Mouse (Mus musculus): Measurements from ENCODE around the gene Vangl1. TPM values are rescaled to one million over a fixed set of nuclear protein-coding genes. Genes with fewer than 3 reads are reported as not detected.
"Not testable (repeated sequence)": the region's sequence is repeated elsewhere in the genome, so short reads cannot be mapped to it uniquely, and the experiment has no call there.

The Vangl1 gene
- polyA plus RNA-seq, 1 experiment from 2014 or later, result 21.4 TPM

DNA sequence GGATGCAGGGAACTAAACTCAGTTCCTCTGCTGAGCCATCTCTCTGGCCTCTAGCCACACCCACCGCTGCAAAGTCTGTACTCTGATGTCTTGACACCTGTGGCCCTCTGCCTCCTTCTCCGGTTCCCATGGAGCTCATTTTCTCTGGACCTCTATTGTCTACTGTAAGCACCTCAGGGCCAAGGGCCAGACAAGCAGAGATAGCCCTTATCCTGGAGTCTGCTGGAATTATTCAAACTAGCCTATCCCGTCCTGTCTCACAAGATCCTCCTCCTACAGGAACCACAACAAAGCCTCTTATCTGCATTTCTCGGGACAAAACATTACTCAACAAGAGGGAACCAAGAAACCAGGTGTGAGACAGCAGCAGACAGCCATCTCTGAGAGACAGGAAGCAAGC, 9.8 kb upstream of the Vangl1 start:
- Histone ChIP-seq H3K4me2 (no peak overlapping the region), H3K27me3 (no peaks in the 10 kb centered on the region), H3K4me3 (no peak overlapping the region), H3K4me1 (no peaks in the 10 kb centered on the region), H3K27ac (no peak overlapping the region), H3K9ac (no peak overlapping the region), H3K9me3 (no peaks in the 10 kb centered on the region), H3K36me3 (no peaks in the 10 kb centered on the region)
- no peak for ATAC-seq (ENCODE audit: borderline replicate concordance, extremely low read depth, low FRiP score, low TSS enrichment)
- WGBS, result 43% methylated on average over 4 of the region's 4 CpGs

- Histone ChIP-seq H3K4me1 (no peaks in the 10 kb centered on the region), H3K4me3 (no peak overlapping the region), H3K27me3 (0 out of 2 replicates have a peak, but pooled peaks cover 3% of the 10 kb centered on the region), H3K9me3 (no peaks in the 10 kb centered on the region), H3K9ac (no peak overlapping the region), H3K36me3 (no peaks in the 10 kb centered on the region), H3K4me2 (no peak overlapping the region), H3K27ac (no peak overlapping the region)
- 44% methylated on average over 6 of the region's 6 CpGs for whole genome bisulfite sequencing
- no peak for ATAC-seq (ENCODE audit: borderline replicate concordance, extremely low read depth, low FRiP score, low TSS enrichment)
Observed at GRCm38 (mm10) chr3:102212896-102213295, 8.4 kb upstream of the Vangl1 start.

DNA sequence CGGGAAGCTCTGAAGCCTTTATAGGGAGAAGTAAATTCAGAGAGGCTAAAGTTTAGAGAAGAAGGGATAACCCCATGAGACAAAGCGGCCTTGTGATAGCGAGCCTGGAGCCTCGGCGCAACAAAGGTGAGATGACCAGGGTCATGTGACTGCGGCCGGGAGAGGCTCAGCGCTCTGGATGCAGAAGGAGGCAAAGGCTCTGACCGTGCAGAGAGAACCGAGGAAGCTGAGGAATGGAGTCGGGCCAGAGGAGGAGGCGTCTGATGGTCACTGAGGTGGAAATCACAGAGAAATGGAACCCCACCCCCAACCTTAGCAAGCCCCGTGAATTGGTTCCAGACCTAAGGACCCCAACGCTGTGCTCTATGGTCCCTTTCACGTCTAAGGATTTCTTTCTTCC, 7.8 kb upstream of the Vangl1 start:
- Histone ChIP-seq H3K27me3 (0 out of 2 replicates have a peak, but pooled peaks cover 3% of the 10 kb centered on the region), H3K9ac (no peak overlapping the region), H3K9me3 (no peaks in the 10 kb centered on the region), H3K27ac (no peak overlapping the region), H3K36me3 (no peaks in the 10 kb centered on the region), H3K4me1 (no peaks in the 10 kb centered on the region), H3K4me3 (no peak overlapping the region), H3K4me2 (no peak overlapping the region)
- ATAC-seq (ENCODE audit: borderline replicate concordance, extremely low read depth, low FRiP score, low TSS enrichment), result no peak
- WGBS, result 82% methylated on average over 15 of the region's 15 CpGs

GRCm38 (mm10) chr3:102211340-102211739, 6.8 kb upstream of the Vangl1 start:
- Histone ChIP-seq H3K27ac (no peak overlapping the region), H3K4me2 (no peak overlapping the region), H3K27me3 (peaks cover 9% of the 10 kb centered on the region), H3K4me3 (no peak overlapping the region), H3K4me1 (no peaks in the 10 kb centered on the region), H3K36me3 (no peaks in the 10 kb centered on the region), H3K9me3 (no peaks in the 10 kb centered on the region), H3K9ac (no peak overlapping the region)
- ATAC-seq (ENCODE audit: borderline replicate concordance, extremely low read depth, low FRiP score, low TSS enrichment), result no peak
- 84% methylated on average over 2 of the region's 2 CpGs for WGBS

DNA sequence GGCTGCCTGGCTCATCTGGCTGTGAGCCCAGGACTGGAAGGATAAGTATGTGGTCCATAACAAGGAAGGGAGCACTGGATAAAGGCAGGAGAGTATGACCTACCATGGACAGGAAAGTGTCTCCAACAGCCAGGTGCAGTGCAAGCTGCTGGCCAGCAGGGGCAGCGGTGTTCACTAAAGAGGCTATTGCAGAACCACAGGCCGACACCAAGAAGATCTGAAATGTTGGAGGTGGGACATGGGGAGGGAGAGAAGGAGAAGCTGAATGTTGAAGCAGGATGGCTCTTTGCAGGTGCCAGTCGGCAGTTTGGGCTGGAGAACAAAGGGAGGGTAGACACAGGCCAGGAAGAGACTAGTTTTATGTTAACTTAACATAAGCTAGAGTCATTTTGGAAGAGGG, 6.3 kb upstream of the Vangl1 start:
- Histone ChIP-seq H3K4me1 (no peaks in the 10 kb centered on the region), H3K4me3 (no peak overlapping the region), H3K9ac (no peak overlapping the region), H3K4me2 (no peak overlapping the region), H3K27me3 (peaks cover 15% of the 10 kb centered on the region), H3K36me3 (no peaks in the 10 kb centered on the region), H3K9me3 (no peaks in the 10 kb centered on the region), H3K27ac (no peak overlapping the region)
- no peak for ATAC-seq (ENCODE audit: borderline replicate concordance, extremely low read depth, low FRiP score, low TSS enrichment)
- 67% methylated on average over 3 of the region's 3 CpGs for WGBS

DNA sequence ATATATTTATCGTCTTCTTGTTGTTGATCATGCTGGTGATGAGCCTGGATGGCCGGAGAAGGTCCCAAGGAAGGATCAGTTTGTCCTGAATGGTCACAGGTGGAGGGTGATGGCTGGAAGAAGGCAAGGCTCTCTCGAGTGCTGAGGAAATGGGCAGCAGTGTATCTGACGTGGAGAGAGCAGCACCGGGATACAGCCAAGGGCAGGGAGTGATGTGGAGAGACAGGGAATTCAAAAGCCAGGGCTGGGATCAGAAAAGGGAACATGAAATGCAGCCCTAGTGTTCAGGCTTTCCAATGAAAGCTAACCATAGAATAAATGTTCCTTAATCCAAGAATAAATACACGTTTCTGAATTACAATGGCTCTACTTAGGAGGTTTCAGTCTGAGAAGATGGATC, 4.4 kb upstream of the Vangl1 start:
- Histone ChIP-seq H3K9me3 (no peaks in the 10 kb centered on the region), H3K36me3 (no peaks in the 10 kb centered on the region), H3K4me3 (no peak overlapping the region), H3K27ac (no peak overlapping the region), H3K9ac (no peak overlapping the region), H3K4me2 (no peak overlapping the region), H3K4me1 (peaks cover 11% of the 10 kb centered on the region), H3K27me3 (peaks cover 23% of the 10 kb centered on the region)
- 66% methylated on average over 6 of the region's 6 CpGs for WGBS
- ATAC-seq (ENCODE audit: borderline replicate concordance, extremely low read depth, low FRiP score, low TSS enrichment), result no peak

- Histone ChIP-seq H3K27me3 (peaks cover 23% of the 10 kb centered on the region), H3K9me3 (no peaks in the 10 kb centered on the region), H3K4me2 (peak overlapping the region; percentile 72), H3K27ac (no peak overlapping the region), H3K9ac (no peak overlapping the region), H3K4me3 (no peak overlapping the region), H3K36me3 (no peaks in the 10 kb centered on the region), H3K4me1 (peaks cover 25% of the 10 kb centered on the region)
- WGBS, result 14% methylated on average over 7 of the region's 7 CpGs
- no peak for ATAC-seq (ENCODE audit: borderline replicate concordance, extremely low read depth, low FRiP score, low TSS enrichment)
Observed at GRCm38 (mm10) chr3:102205458-102205830, 951 bp upstream of the Vangl1 start.

DNA sequence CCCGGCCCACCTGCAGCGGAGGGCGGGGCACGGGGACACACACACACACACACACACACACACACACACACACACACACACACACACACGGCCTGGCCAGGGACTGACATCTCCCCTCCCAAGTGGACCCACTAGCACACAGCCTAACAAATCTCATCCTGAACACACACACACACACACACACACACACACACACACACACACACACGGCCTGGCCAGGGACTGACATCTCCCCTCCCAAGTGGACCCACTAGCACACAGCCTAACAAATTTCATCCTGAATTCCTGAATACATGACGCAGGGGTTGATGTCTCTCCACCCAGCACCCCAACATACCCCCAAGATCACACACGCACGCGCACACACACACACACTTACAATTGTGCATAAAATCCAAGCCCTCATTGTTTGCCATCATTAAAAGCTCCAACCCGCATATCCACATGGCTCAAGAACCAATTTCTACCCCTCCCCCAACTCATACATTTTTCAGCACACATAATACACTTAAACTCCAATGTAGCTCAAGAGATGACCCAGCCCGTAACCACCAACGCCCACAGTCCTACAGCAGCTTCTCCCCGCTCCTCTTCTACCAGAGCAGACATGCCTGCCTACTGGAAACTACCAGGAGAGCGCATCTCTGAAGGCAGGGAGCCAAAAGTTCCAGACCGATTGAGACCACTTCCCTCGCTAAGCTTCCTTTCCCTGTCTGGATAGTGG, 403 bp upstream of the Vangl1 start:
- WGBS, result 14% methylated on average over 12 of the region's 17 CpGs
- Histone ChIP-seq H3K4me2 (peak overlapping the region; percentile 72), H3K4me1 (peaks cover 31% of the 10 kb centered on the region), H3K27me3 (peaks cover 23% of the 10 kb centered on the region), H3K4me3 (peak overlapping the region; percentile 64), H3K27ac (peak overlapping the region; percentile 37; the same call in 1 of the 2 replicates)
- not testable (repeated sequence) for H3K9ac ChIP-seq, H3K9me3 ChIP-seq, H3K36me3 ChIP-seq
- ATAC-seq (ENCODE audit: borderline replicate concordance, extremely low read depth, low FRiP score, low TSS enrichment), result peak; percentile 3; the same call in 1 of the 2 replicates

DNA sequence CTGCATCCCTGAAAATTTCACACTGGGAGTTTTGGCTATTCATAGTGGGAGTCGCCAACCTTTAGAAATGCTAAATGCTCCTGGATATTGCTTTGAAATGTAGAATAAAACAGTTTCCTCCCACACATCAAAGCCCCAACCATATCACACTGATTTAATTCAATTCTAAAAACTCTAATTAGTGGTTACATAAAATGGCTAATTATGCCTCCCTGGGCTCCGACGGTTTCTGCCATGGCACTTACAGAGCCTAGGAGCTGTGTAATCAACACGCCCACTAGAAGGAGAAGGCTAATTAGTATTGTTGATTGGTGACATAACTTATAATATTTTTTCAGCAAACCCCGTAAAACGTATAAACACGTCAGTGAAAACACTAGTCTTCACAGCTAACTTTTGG, 1.4 kb downstream of the Vangl1 start:
- WGBS, result 15% methylated on average over 7 of the region's 7 CpGs
- Histone ChIP-seq H3K4me3 (peak overlapping the region; percentile 64), H3K9me3 (no peaks in the 10 kb centered on the region), H3K4me1 (peaks cover 42% of the 10 kb centered on the region), H3K4me2 (peak overlapping the region; percentile 72), H3K36me3 (no peaks in the 10 kb centered on the region), H3K27ac (no peak overlapping the region), H3K9ac (peak overlapping the region; percentile 90; the same call in 1 of the 2 replicates), H3K27me3 (peaks cover 20% of the 10 kb centered on the region)
- no peak for ATAC-seq (ENCODE audit: borderline replicate concordance, extremely low read depth, low FRiP score, low TSS enrichment)

DNA sequence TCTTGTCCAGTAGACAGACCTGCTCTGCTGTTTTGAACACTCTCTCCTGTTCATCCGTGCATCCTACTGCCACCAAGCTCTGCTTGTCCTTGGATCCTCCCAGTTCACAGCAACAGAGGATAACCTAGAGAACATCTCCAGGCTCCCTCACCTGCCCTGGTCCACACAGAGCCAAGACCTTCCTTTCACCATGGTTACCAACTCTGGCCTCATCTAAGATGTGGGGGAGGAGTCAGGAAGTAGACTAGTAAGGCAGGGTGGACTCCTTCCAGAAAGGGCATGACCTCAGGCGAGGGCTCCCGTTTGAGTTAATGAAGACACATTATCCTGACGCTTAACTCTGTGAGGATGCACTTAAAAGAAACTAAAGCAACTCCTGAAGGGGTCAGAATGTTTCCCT, 4.5 kb downstream of the Vangl1 start:
- peaks cover 10% of the 10 kb centered on the region; the same call in 1 of the 2 replicates for H3K36me3 ChIP-seq
- no peak overlapping the region for H3K4me2 ChIP-seq
- 46% methylated on average over 4 of the region's 4 CpGs for WGBS
- peaks cover 66% of the 10 kb centered on the region for H3K4me1 ChIP-seq
- no peak overlapping the region for H3K27ac ChIP-seq
- H3K27me3 ChIP-seq, result peaks cover 1% of the 10 kb centered on the region; the same call in 1 of the 2 replicates
- no peak overlapping the region for H3K9ac ChIP-seq
- no peak for ATAC-seq (ENCODE audit: borderline replicate concordance, extremely low read depth, low FRiP score, low TSS enrichment)
- no peak overlapping the region for H3K4me3 ChIP-seq
- H3K9me3 ChIP-seq, result no peaks in the 10 kb centered on the region

GRCm38 (mm10) chr3:102199226-102199625, 5.3 kb downstream of the Vangl1 start:
- no peak overlapping the region for H3K27ac ChIP-seq
- peaks cover 70% of the 10 kb centered on the region for H3K4me1 ChIP-seq
- no peaks in the 10 kb centered on the region for H3K9me3 ChIP-seq
- H3K27me3 ChIP-seq, result no peaks in the 10 kb centered on the region; the same call in 1 of the 2 replicates
- H3K9ac ChIP-seq, result no peak overlapping the region
- no peak overlapping the region for H3K4me3 ChIP-seq
- H3K36me3 ChIP-seq, result peaks cover 10% of the 10 kb centered on the region; the same call in 1 of the 2 replicates
- H3K4me2 ChIP-seq, result no peak overlapping the region
- 52% methylated on average over 4 of the region's 4 CpGs for WGBS
- no peak for ATAC-seq (ENCODE audit: borderline replicate concordance, extremely low read depth, low FRiP score, low TSS enrichment)

DNA sequence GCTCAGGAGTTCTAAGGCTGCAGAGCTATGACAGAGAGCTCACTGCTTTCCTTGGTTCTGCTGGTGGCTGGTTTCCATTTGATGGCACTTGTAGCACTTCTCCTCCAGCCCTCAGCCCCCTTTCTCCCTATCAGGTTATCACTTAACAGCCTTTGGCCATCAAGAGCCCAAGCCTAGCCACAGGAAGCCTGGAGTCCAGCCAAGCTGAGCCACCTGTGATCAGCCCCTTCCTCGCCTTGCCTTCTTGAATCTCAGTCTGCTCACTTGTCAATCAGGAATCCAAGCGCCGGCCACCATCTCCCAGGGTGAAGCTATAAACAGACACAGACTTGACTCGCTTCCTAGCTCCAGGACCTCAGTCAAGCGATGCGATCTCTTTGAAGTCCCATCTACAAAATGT, 6.0 kb downstream of the Vangl1 start:
- Histone ChIP-seq H3K9ac (no peak overlapping the region), H3K27me3 (no peaks in the 10 kb centered on the region; the same call in 1 of the 2 replicates), H3K4me2 (no peak overlapping the region), H3K4me3 (no peak overlapping the region), H3K9me3 (no peaks in the 10 kb centered on the region), H3K4me1 (peaks cover 77% of the 10 kb centered on the region), H3K27ac (no peak overlapping the region), H3K36me3 (peaks cover 10% of the 10 kb centered on the region; the same call in 1 of the 2 replicates)
- 56% methylated on average over 6 of the region's 6 CpGs for WGBS
- ATAC-seq (ENCODE audit: borderline replicate concordance, extremely low read depth, low FRiP score, low TSS enrichment), result no peak

Data from lung, embryonic 15.5 days (tissue).